Mouse (Mus musculus) splenic B cell, adult 2 months (primary cell): ENCODE measurements at regions not wholly inside any gene's neighbourhood (a gene's known extent, or its start where the extent isn't known, plus 50 kb on each side); places are given as distances from the start of the nearest gene placed in this dataset.

Source experiments
- DNase-seq: peaks from one replicate; pipeline ENCODE4 v3.0.0-alpha.2; 2011; ENCODE audit warnings: low read depth, low spot score
- H3K27me3 ChIP-seq: 2 replicates; pipeline ENCODE4 v1.6.1; 2012; ENCODE audit warnings: mild to moderate bottlenecking, low read length, moderate library complexity, mixed read lengths; ENCODE audit not compliant: control insufficient read depth, poor library complexity, insufficient read depth, severe bottlenecking
- H3K36me3 ChIP-seq: 2 replicates; pipeline ENCODE4 v1.6.1; 2012; ENCODE audit warnings: mild to moderate bottlenecking, low read length, moderate library complexity, mixed read lengths; ENCODE audit not compliant: control insufficient read depth, poor library complexity, insufficient read depth, severe bottlenecking

GRCm38 (mm10) chr9:87897336-87897735, 166.3 kb upstream of the Tbx18 start:
- H3K36me3 ChIP-seq: no peaks in the 10 kb centered on the region
- DNase-seq: no peak
- no peaks in the 10 kb centered on the region for H3K27me3 ChIP-seq

- Histone ChIP-seq H3K27me3 (no peaks in the 10 kb centered on the region), H3K36me3 (no peaks in the 10 kb centered on the region)
- no peak for DNase-seq
These were observed 168.3 kb upstream of the Tbx18 start for GRCm38 (mm10) chr9:87899368-87899767.

GRCm38 (mm10) chr9:87899800-87900199, 168.7 kb upstream of the Tbx18 start:
- Histone ChIP-seq H3K36me3 (no peaks in the 10 kb centered on the region), H3K27me3 (no peaks in the 10 kb centered on the region)
- no peak for DNase-seq

GRCm38 (mm10) chr9:87921291-87921690, 190.2 kb upstream of the Tbx18 start:
- no peaks in the 10 kb centered on the region for H3K27me3 ChIP-seq
- no peak for DNase-seq
- no peaks in the 10 kb centered on the region for H3K36me3 ChIP-seq

GRCm38 (mm10) chr9:87925151-87925550, 194.1 kb upstream of the Tbx18 start:
- no peak for DNase-seq
- no peaks in the 10 kb centered on the region for H3K27me3 ChIP-seq
- H3K36me3 ChIP-seq: no peaks in the 10 kb centered on the region

GRCm38 (mm10) chr9:87933230-87933629, 202.2 kb upstream of the Tbx18 start:
- Histone ChIP-seq H3K36me3 (no peaks in the 10 kb centered on the region), H3K27me3 (no peaks in the 10 kb centered on the region)
- DNase-seq: no peak

GRCm38 (mm10) chr9:87952426-87952825, 221.4 kb upstream of the Tbx18 start:
- H3K27me3 ChIP-seq: no peaks in the 10 kb centered on the region
- DNase-seq: no peak
- H3K36me3 ChIP-seq: no peaks in the 10 kb centered on the region

GRCm38 (mm10) chr9:87954941-87955340, 223.9 kb upstream of the Tbx18 start:
- H3K27me3 ChIP-seq: no peaks in the 10 kb centered on the region
- H3K36me3 ChIP-seq: no peaks in the 10 kb centered on the region; the same call in 1 of the 2 replicates
- DNase-seq: no peak

GRCm38 (mm10) chr9:87961796-87962195, 230.7 kb upstream of the Tbx18 start:
- no peak for DNase-seq
- no peaks in the 10 kb centered on the region; the same call in 1 of the 2 replicates for H3K36me3 ChIP-seq
- H3K27me3 ChIP-seq: no peaks in the 10 kb centered on the region

- no peak for DNase-seq
- Histone ChIP-seq H3K27me3 (no peaks in the 10 kb centered on the region), H3K36me3 (no peaks in the 10 kb centered on the region)
These were observed 233.4 kb upstream of the Tbx18 start for GRCm38 (mm10) chr9:87964508-87964907.

- Histone ChIP-seq H3K27me3 (no peaks in the 10 kb centered on the region), H3K36me3 (no peaks in the 10 kb centered on the region)
- no peak for DNase-seq
These were observed 234.2 kb upstream of the Tbx18 start for GRCm38 (mm10) chr9:87965103-87965780.

- H3K27me3 ChIP-seq: no peaks in the 10 kb centered on the region
- no peak for DNase-seq
- no peaks in the 10 kb centered on the region for H3K36me3 ChIP-seq
These were observed 237.4 kb upstream of the Tbx18 start for GRCm38 (mm10) chr9:87968190-87969082.

GRCm38 (mm10) chr9:87970586-87970985, 239.5 kb upstream of the Tbx18 start:
- Histone ChIP-seq H3K27me3 (no peaks in the 10 kb centered on the region), H3K36me3 (no peaks in the 10 kb centered on the region)
- no peak for DNase-seq

- DNase-seq: no peak
- Histone ChIP-seq H3K27me3 (no peaks in the 10 kb centered on the region), H3K36me3 (no peaks in the 10 kb centered on the region)
These were observed 240.7 kb upstream of the Tbx18 start for GRCm38 (mm10) chr9:87971791-87972190.

- Histone ChIP-seq H3K27me3 (no peaks in the 10 kb centered on the region), H3K36me3 (no peaks in the 10 kb centered on the region)
- no peak for DNase-seq
These were observed 242.5 kb upstream of the Tbx18 start for GRCm38 (mm10) chr9:87973531-87973930.
